Mouse (Mus musculus) brain, adult 10 weeks (tissue): ENCODE results near the gene Pde3a. TPM values are rescaled to one million over a fixed set of nuclear protein-coding genes. Genes with fewer than 3 reads are reported as not detected.

Experiments used
- polyA plus RNA-seq: library from polyadenylated mRNA; stranded (reverse); fragments of 350-450 nt; fragmentation: Illumina TruSeq; extraction: RNeasy Lipid Tissue Mini Kit (QIAGEN cat#74804); gene quantifications from one replicate; pipeline ENCODE4 v1.2.3, GENCODE M21; 2015; ENCODE audit warnings: low read depth, low replicate concordance

Pde3a gene
- polyA plus RNA-seq = 1.5 TPM

GRCm38 (mm10) chr6:141248691-141249584, at the start of gene Pde3a:
Gene Pde3a, plus strand, starts transcription at chr6:141249269.

DNA sequence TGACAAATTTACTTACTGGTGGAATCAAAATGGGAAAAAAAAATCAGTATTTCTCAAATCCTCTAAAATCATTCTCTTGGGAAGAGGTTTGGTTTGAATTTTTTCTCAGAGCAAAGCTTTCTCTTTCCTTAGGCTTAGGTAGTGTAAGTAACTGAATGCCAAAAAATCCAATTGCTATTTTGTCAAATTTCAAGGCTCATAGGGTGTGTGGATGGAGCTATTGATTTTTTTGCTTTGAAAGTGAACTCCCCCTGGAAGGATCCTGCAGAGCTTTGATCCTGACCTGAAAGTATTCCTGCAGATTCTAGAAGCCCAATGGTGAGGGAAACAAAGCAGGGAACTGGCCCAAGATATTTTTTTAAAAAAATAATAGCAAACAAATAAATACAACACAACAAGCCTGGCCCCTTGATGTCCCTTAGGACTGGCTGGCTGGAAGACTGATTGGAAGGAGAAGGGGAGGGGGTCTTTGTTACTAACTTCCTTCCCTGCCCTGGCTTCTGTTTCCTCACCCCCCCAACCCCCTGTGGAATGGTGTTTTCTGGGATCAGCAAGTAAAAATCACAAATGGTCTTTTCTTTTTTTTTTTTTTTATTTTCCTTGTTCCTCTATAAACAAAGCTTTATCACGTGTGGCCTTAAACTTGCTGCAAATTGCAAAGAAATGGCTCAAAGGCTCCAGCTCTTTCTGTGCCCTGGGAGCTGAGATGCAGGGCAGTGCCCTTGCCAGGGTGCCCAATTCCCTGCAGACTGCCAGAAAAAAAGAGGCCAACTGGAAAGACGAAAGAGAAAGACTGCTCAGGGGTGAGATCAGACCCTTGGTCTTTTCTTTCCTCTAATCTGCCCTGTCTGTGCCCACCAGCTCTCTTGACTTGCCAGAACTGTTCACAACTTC, 274.9 kb downstream of the Pde3a start, which contains the start of gene Slco1c1:
Gene Slco1c1 (plus strand): TSS at position 622 of the 894 bp plus-strand sequence.

